Mouse (Mus musculus): ENCODE data around the gene Oit1.

Oit1 gene

DNA sequence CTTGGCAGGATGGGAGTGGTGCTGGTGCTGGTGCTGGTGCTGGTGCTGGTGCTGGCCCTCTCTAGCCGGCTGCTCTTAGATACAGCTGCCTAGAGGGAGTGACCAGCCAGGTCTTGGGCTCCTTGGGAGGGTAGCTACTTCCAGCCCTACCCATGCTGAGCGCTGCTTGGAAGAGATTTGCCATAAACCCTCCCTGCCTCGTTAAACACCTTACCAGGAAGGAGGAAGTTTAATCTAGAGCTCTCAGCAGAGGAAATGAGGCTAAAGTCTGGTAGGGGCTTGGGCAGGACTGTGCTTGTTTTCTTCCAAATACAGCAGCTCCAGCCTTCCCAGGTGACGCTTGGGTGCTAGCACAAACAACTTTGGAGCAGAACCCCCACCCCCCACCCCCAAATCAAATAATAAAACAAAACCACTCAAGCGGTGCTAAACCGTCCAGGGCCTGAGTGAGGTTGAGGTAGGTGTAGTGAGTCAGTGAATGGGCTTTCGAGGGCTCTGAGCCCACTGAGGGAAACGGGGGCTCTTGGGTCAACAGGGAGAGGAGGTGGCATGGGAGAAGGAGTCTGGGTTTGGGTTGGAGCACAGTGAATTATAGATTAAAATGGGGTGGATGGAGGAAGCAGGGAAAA is at the start of gene Oit1:
Gene Oit1, minus strand, starts transcription at position 70 of the 629 bp plus-strand sequence.
- DNase-seq (ENCODE audit: low spot score) = no peak

GRCm38 (mm10) chr14:8422833-8423232 is 44.3 kb upstream of the Oit1 start:
- no peak for DNase-seq (ENCODE audit: low spot score)

DNA sequence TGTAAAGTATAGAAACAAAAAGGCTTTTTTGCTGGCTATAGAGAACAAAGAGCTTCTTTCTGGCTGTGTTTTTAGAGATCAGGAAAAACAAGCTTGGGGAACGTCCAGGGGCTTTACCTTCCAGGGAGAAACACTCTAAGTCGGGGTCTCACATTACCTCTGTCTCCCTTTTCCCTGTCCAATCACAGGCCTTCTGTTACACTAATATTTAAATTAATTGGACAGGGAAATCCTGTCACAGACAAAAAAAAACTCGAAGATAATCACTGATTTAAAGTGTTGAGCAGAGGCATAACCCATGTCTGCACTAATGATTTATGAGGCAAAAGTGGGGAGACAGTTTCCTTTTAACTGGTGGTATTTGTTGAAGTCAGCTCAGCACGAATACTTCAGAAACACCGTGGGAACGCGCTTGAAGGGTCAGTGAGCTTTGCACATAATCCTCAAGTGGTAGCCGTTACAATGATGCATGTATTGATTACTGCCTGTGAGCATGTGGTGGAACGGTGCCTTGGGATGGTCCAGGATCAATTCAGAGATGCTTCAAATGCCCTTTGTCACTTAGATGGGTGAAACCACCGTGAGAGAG is 42.7 kb upstream of the Oit1 start:
- DNase-seq (ENCODE audit: low spot score) = no peak

DNA sequence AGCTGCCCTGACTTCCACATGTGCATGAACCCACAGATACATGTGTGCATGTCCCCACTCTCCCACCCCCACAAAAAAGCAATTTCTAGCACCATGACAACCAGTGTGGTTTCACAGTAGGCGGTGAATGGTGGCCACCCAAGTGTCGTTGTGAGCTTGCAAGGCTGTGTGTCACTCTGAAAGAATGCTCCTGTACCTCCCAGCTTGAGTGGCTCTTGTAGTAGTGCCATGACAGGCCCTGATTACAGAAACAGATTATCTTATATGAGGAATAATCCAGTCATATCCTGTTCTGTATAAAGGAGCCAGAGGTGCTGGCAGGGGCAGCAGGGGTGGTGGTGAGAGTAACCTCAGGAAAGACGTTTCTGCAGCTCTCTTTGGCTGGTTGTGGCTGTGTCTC is 40.1 kb upstream of the Oit1 start:
- DNase-seq (ENCODE audit: low spot score) = no peak

- DNase-seq (ENCODE audit: low spot score) = no peak
These were observed 27.4 kb upstream of the Oit1 start for GRCm38 (mm10) chr14:8405946-8406345.

DNA sequence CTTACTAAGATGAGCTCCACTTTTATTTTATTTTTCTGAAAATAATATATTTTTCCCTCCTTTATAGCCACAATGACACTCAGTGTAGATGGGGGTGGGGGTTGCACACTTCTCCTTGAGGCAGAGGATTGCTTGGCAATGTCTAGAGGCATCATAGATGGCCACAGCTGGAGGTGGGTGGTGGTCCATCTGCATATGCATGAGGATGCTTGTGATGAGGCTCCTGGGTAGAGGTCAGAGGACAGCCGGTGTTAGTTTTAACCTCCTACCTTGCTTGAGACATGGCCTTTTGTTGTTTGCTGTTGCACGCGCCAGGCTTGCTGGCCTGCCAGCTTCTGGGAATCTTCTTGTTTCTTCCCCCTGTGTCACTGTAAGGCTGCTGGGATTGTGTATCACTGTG is 24.8 kb upstream of the Oit1 start:
- DNase-seq (ENCODE audit: low spot score) = no peak

- DNase-seq (ENCODE audit: low spot score) = no peak
These were observed 20.0 kb upstream of the Oit1 start for GRCm38 (mm10) chr14:8398507-8398906.

DNA sequence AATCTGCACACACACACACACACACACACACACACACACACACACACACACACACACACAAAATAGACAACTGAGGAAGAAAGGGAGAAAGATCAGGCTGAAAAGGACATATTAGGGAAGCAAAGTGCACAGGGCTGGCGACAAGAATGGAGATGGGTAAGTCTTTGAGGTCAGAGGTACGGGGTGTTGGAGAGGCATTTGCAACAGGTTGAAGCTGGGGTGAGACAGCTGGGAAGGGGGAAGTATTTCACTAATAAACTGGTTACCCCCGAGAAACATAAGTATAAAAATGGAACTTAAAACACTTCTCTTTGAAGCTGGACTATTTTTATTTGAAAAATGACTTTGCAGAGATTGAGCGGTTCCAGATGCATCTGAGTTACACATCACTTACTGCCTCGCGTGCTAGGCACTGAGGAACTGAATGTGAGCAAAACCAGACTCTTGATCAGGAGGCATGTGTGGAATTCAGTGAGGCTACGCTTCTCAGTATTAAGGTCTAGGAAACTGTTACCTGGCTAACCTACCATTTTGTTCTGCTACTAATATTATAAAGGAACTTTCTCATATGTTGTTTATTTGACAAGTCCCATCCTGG is 17.2 kb upstream of the Oit1 start:
- DNase-seq (ENCODE audit: low spot score) = no peak

DNA sequence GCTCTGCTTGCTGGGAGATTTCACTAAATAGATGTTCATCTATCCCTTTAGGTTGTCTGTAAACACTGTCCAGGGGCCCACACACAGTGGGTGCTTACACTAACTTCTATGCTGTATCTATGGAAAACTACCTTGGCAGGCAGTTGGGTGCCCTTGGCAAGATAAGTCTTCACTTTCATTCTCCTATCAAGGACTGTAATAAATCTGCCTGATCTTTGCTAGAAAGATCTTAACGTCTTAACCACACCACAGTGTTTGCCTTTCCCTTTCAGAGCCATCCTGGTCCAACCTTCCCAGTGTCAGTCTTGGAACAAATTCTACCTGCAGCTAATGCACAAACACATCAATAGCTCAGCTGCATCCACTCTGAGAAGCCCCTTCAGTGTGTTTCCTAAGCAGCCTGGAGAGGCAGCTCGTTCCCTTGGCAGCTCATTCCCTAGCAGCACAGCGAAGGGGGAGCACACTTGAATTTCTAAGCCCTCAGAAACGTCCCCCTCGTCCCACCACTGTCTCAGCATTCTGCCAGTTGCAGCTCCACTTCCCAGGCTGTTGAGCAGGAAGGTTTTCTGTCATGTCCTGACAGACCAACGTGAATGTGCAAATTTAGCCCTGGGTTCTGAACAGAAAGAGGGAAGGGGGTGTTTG is 13.7 kb upstream of the Oit1 start:
- DNase-seq (ENCODE audit: low spot score) = no peak

DNA sequence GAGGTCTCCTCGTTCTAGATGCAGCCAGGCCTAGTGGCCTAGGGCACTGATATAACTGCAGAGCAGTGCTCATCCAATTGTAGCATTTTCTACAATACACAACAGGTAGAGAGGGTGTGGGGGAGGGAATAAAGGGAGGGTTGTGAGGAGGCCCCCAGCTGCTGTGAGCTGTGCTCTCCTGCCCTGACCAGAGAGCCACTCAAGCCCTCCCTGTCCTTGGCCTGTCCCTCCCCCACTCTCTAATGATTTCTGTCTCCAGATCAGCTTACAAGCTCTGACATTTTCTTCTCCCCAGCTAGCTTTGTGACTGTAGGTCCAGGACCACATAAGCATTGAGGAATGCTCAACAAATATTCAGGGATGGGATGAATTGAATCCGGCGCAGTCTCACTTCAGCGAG is 9.2 kb downstream of the Oit1 start:
- no peak for DNase-seq (ENCODE audit: low spot score)

- DNase-seq (ENCODE audit: low spot score) = no peak
These were observed 9.7 kb downstream of the Oit1 start for GRCm38 (mm10) chr14:8368900-8369299.

GRCm38 (mm10) chr14:8367727-8368520 is 10.6 kb downstream of the Oit1 start:
- DNase-seq (ENCODE audit: low spot score) = no peak

GRCm38 (mm10) chr14:8367121-8367520 is 11.4 kb downstream of the Oit1 start:
- DNase-seq (ENCODE audit: low spot score) = no peak

DNA sequence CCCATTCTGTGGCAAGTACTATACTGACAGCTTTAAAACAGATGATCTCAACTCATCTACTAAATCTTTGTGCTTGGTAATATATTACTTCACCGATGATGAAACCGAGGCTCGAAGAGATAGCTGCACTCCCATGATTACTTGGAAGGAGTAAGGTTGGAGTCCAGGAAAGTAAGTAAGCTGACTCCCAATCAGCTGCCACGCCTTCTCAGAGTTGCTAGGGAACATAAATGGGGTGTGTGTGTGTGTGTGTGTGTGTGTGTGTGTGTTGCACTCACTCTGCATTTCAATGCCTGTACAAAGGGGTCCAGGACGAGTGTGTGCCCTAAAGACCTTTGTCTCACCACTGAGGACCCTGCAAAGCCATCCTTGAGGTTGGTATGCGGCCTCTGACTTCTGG is 12.7 kb downstream of the Oit1 start:
- no peak for DNase-seq (ENCODE audit: low spot score)

DNA sequence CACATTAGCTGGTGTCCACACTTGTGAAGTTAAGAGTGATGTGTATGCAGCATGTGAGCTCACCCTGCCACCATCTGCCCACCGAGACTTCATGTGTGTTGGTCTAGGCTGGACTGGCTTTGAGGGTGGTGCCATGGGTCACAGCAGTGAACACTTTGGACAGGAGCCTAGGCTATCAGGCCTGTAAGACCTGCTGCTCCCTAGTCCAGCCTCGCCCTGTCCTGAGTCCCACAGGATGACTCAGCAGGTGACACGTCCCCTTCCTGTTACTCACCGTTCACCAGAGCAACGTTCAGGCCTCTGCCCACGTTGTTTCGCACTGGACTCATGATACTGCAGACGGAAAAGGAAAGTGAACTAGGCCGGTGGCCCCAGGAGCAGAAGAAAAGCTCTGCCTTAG is 21.7 kb downstream of the Oit1 start:
- DNase-seq (ENCODE audit: low spot score) = no peak

GRCm38 (mm10) chr14:8355999-8356501 is 22.5 kb downstream of the Oit1 start:
- peak; percentile 51 for DNase-seq (ENCODE audit: low spot score)

- no peak for DNase-seq (ENCODE audit: low spot score)
These were observed 29.6 kb downstream of the Oit1 start for GRCm38 (mm10) chr14:8348927-8349326.

DNA sequence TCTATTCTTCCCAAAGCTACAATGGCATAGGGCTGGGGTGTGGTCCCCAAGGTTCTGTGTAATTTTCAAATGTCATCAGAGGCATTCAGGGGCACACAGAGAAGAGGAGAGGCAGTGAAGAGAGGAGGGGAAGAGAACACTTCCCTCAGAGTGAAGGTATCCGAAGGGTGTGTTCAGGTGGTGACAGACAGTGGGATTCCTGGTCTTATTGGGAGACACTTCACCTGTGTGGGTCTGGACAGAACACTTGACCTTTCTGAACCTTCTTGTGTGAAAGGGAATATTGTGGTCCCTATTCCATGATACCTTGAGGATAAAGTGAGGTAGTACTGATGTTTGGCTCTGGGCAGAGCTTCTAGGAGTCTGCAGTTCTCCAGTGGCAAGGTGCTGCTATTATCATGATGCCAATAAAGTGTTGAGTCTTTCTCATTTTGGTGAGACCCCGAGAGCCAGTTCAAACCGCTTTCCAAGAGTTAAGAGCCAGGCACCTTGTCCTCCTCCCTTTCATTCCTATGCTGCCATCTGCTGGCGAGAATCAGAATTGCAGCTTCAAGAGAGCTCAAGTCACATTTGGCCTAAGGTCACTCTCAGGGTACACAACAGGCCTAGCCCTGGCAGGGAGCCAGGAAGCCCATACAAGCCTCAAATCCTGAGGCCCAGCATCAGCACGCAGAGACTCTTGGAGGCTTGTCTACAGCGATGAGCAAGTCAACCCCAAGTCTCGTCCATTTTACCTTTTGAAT is 32.1 kb downstream of the Oit1 start:
- peak; percentile 75 for DNase-seq (ENCODE audit: low spot score)

DNA sequence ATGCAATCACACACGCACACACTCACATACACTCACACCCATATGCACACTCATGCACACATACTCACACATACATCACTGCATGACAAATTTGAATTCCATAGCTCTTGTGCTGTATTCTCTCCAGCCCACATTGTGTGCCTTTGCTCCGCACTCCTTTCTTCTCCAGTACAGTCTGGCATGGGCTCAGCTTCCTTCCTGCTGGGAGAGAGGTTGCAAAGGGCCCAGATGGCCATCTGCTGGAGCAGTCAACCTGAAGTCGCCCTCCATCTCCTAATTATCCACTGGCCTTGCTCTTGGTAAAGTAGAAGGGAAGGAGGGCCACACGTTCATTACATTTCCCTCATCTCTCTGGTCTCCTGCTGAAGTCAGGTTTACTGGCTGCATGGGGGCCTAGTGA is 33.0 kb downstream of the Oit1 start:
- DNase-seq (ENCODE audit: low spot score) = no peak

- no peak for DNase-seq (ENCODE audit: low spot score)
These were observed 35.9 kb downstream of the Oit1 start for GRCm38 (mm10) chr14:8342509-8343106.

DNA sequence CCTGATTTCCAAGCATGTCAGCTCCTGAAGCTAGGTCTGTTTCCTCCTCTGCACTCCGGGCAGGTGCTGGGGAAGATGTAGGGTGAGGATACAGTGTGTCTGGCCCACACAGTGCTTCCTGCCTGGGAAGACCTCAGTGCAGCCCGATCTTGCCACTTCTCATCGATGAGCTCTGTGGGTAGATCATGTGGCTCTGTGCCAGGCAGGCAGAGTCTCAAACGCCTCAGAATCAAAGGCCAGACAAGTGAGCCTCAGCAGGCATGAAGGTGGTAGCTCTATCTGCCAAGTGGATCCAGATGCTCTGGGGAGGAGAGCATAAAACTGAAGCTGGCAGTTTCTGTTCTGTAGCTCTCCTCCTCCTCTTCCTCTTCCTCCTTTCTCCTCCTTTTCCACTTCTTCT is 38.3 kb downstream of the Oit1 start:
- no peak for DNase-seq (ENCODE audit: low spot score)
